Mouse (Mus musculus): ENCODE measurements around the gene Foxj2. TPM values are rescaled to one million over a fixed set of nuclear protein-coding genes. Genes with fewer than 3 reads are reported as not detected.

Foxj2 gene
- total and polyA plus RNA-seq, 3 experiments: 1.9 to 5.4 (median 2.5) TPM

GRCm38 (mm10) chr6:122881287-122881686 is 61.6 kb downstream of the Foxj2 start:
- DNase-seq (ENCODE audit: extremely low read depth): no peak
- H3K36me3 ChIP-seq (replicated peaks in 1 of 2; ENCODE audit: control insufficient read depth in 1 of 2, insufficient read depth in 1 of 2, low read length in 1 of 2): peaks cover 71 to 97% of the 10 kb centered on the region in 2 experiments
- no peak overlapping the region for H3K4me2 ChIP-seq (ENCODE audit: insufficient read depth, low read depth, poor library complexity, severe bottlenecking)
- H3K4me1 ChIP-seq (ENCODE audit: control insufficient read depth in 1 of 2, insufficient read depth in 2 of 2): peaks cover 6 to 46% of the 10 kb centered on the region in 2 experiments
- TF ChIP-seq GABPA (IDR thresholded peaks at IDR 0.05; ENCODE audit: insufficient replicate concordance, low read depth, low read length) (no peak), CHD1 (IDR thresholded peaks at IDR 0.05; ENCODE audit: low read depth, low read length) (no peak), MXI1 (IDR thresholded peaks at IDR 0.05; ENCODE audit: low read depth, low read length) (no peak), MAX (IDR thresholded peaks at IDR 0.05; ENCODE audit: low read length) (no peak), HCFC1 (IDR thresholded peaks at IDR 0.05; ENCODE audit: low read depth, low read length) (no peak), ZNF384 (IDR thresholded peaks at IDR 0.05; ENCODE audit: low read depth, low read length) (no peak), IRF4 (IDR thresholded peaks at IDR 0.05; ENCODE audit: low read depth, low read length) (no peak), SMC3 (IDR thresholded peaks at IDR 0.05; ENCODE audit: low read depth, low read length) (no peak), JUND (conservative IDR thresholded peaks at IDR 0.05; ENCODE audit: low read depth, low read length) (no peak), USF1 (IDR thresholded peaks at IDR 0.05; ENCODE audit: low read depth, low read length) (no peak)
- peaks cover 46% of the 10 kb centered on the region for H3K79me2 ChIP-seq (replicated peaks; ENCODE audit: control insufficient read depth, extremely low read depth, insufficient read depth, poor library complexity, severe bottlenecking)
- H3K9me3 ChIP-seq (replicated peaks; ENCODE audit: low read length): no peaks in the 10 kb centered on the region
- in situ Hi-C loops (cut with MboI; ENCODE audit: low pct_ligation_motif_present, low pct_unique_long_range_greater_than_20kb, low sequenced_read_pairs) (no loop called here), dilution Hi-C loops (cut with MboI; ENCODE audit: extremely low pct_ligation_motif_present, extremely low pct_unique_long_range_greater_than_20kb, low sequenced_read_pairs) (no loop called here)
- no peaks in the 10 kb centered on the region for H3K27me3 ChIP-seq (replicated peaks)
- H3K9ac ChIP-seq (ENCODE audit: insufficient read depth, low read depth): no peak overlapping the region
- H3K4me3 ChIP-seq (replicated peaks in 1 of 3; ENCODE audit: low read depth in 2 of 3, low read length in 2 of 3, poor library complexity in 1 of 3): no peak overlapping the region
- H3K27ac ChIP-seq (ENCODE audit: insufficient read depth, low read depth): no peak overlapping the region

- H3K27me3 ChIP-seq (replicated peaks): no peaks in the 10 kb centered on the region
- dilution Hi-C loops (cut with MboI; ENCODE audit: extremely low pct_ligation_motif_present, extremely low pct_unique_long_range_greater_than_20kb, low sequenced_read_pairs) (no loop called here), in situ Hi-C loops (cut with MboI; ENCODE audit: low pct_ligation_motif_present, low pct_unique_long_range_greater_than_20kb, low sequenced_read_pairs) (no loop called here)
- no peak overlapping the region for H3K27ac ChIP-seq (ENCODE audit: insufficient read depth, low read depth)
- peaks cover 13% of the 10 kb centered on the region for H3K9me3 ChIP-seq (replicated peaks; ENCODE audit: low read length)
- H3K9ac ChIP-seq (ENCODE audit: insufficient read depth, low read depth): no peak overlapping the region
- H3K4me1 ChIP-seq (ENCODE audit: control insufficient read depth in 1 of 2, insufficient read depth in 2 of 2): peaks cover 4 to 23% of the 10 kb centered on the region in 2 experiments
- H3K4me3 ChIP-seq (replicated peaks in 1 of 3; ENCODE audit: low read depth in 2 of 3, low read length in 2 of 3, poor library complexity in 1 of 3): no peak overlapping the region
- DNase-seq (ENCODE audit: extremely low read depth): no peak
- H3K36me3 ChIP-seq (replicated peaks in 1 of 2; ENCODE audit: control insufficient read depth in 1 of 2, insufficient read depth in 1 of 2, low read length in 1 of 2): peaks cover 82 to 97% of the 10 kb centered on the region in 2 experiments
- TF ChIP-seq SIN3A (IDR thresholded peaks at IDR 0.05; ENCODE audit: low read length): no peak
- TF ChIP-seq TBP (conservative IDR thresholded peaks at IDR 0.05; ENCODE audit: low read depth, low read length): no peak
- TF ChIP-seq NELFE (IDR thresholded peaks at IDR 0.05; ENCODE audit: low read depth, low read length): no peak
- TF ChIP-seq JUN (IDR thresholded peaks at IDR 0.05; ENCODE audit: insufficient read depth, low read depth, low read length): no peak
- no peak for TF ChIP-seq MEF2A (IDR thresholded peaks at IDR 0.05; ENCODE audit: borderline replicate concordance, low read depth, low read length)
- no peak for TF ChIP-seq NRF1 (IDR thresholded peaks at IDR 0.05; ENCODE audit: low read depth, low read length)
- TF ChIP-seq ZKSCAN1 (IDR thresholded peaks at IDR 0.05; ENCODE audit: borderline replicate concordance, low read depth, low read length): no peak
- TF ChIP-seq TCF12 (IDR thresholded peaks at IDR 0.05; ENCODE audit: low read depth, low read length): no peak
- no peak for TF ChIP-seq EP300 (IDR thresholded peaks at IDR 0.05; ENCODE audit: low read length)
- TF ChIP-seq USF2 (conservative IDR thresholded peaks at IDR 0.05; ENCODE audit: low read depth, low read length): no peak
- TF ChIP-seq MAX (IDR thresholded peaks at IDR 0.05; ENCODE audit: low read length): no peak
- no peak for TF ChIP-seq ZMIZ1 (IDR thresholded peaks at IDR 0.05; ENCODE audit: low read depth, low read length)
- TF ChIP-seq GABPA (IDR thresholded peaks at IDR 0.05; ENCODE audit: insufficient replicate concordance, low read depth, low read length): no peak
- no peak for TF ChIP-seq KAT2A (IDR thresholded peaks at IDR 0.05; ENCODE audit: insufficient replicate concordance, low read length)
- no peak for TF ChIP-seq UBTF (IDR thresholded peaks at IDR 0.05; ENCODE audit: low read depth, low read length)
- no peak for TF ChIP-seq POLR2A (IDR thresholded peaks at IDR 0.05; ENCODE audit: low read depth, low read length)
- no peak for TF ChIP-seq E2F4 (IDR thresholded peaks at IDR 0.05; ENCODE audit: insufficient replicate concordance, low read depth, low read length)
- no peak for TF ChIP-seq IRF4 (IDR thresholded peaks at IDR 0.05; ENCODE audit: low read depth, low read length)
- peaks cover 23% of the 10 kb centered on the region for H3K79me2 ChIP-seq (replicated peaks; ENCODE audit: control insufficient read depth, extremely low read depth, insufficient read depth, poor library complexity, severe bottlenecking)
- H3K4me2 ChIP-seq (ENCODE audit: insufficient read depth, low read depth, poor library complexity, severe bottlenecking): no peak overlapping the region
Observed at GRCm38 (mm10) chr6:122883603-122884002, 63.9 kb downstream of the Foxj2 start.
